Mouse (Mus musculus): Measurements from ENCODE around the gene Slc25a30.

GRCm38 (mm10) chr14:75771101-75771501, 15.7 kb downstream of the Slc25a30 start:
- TF ChIP-seq CHD2 (IDR thresholded peaks at IDR 0.05; ENCODE audit: low read depth, low read length) = no peak
- TF ChIP-seq ZNF384 (IDR thresholded peaks at IDR 0.05; ENCODE audit: low read depth, low read length) = peak; percentile 68
- no peak for TF ChIP-seq MAFK (IDR thresholded peaks at IDR 0.05; ENCODE audit: insufficient read depth, low read depth, low read length)
- no peak for TF ChIP-seq ZC3H11A (IDR thresholded peaks at IDR 0.05; ENCODE audit: borderline replicate concordance, low read depth, low read length)
